Mouse (Mus musculus) liver, adult 2 months (tissue): Measurements from ENCODE around the gene Pyroxd2.
A peak's percentile ranks its signal among the peaks of the same experiment; 100 is the strongest.

Source experiments
- CTCF ChIP-seq: fragments of 200-500 bp; IDR thresholded peaks from 2 replicates; pipeline ENCODE4 v1.5.1; 2011; ENCODE audit warnings: low read depth, low read length, control low read depth
- POLR2A ChIP-seq: fragments of 200-500 bp; IDR thresholded peaks from 2 replicates; pipeline ENCODE4 v1.6.1; 2011; ENCODE audit warnings: low read length, control low read depth; ENCODE audit not compliant: insufficient read depth; ENCODE audit errors: extremely low read depth

GRCm38 (mm10) chr19:42752363-42752931, at the start of gene Pyroxd2:
- TF ChIP-seq POLR2A (0 out of 2 replicates have a peak, but pooled peaks have one; percentile 16), CTCF (no peak)
